Mouse (Mus musculus) hindlimb bud, embryonic 11.5 days (tissue): ENCODE results near the gene Resp18.
A peak's percentile ranks its signal among the peaks of the same experiment; 100 is the strongest.

Experiments used
- DNase-seq: peaks from one replicate; pipeline ENCODE4 v3.0.0-alpha.2; 2012; ENCODE audit warnings: low read depth, low spot score; ENCODE audit errors: extremely low spot score

Resp18 gene

DNA sequence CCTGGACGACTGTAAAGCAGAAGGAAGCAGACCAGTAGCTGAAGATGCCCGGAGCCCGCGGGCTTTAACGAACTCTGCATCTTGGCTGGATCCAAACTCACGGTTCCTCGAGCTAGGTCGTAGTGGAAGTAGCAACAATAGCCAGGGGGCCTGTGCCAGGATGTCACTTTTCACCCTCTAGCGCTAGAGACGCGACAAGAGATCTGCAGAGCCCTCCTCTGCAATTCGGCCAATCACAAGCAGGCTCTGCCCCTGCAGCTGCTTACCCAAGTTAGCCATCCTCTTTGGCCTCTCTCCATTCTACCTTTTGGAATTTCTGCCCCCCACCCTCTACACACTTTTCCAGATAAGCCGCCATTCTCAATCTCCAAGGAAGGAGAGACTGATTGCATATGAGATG is at the start of gene Resp18:
Gene Resp18, minus strand, starts transcription at position 188 of the 400 bp plus-strand sequence.
- no peak for DNase-seq

- DNase-seq: no peak
These were observed 49.2 kb upstream of the Resp18 start for GRCm38 (mm10) chr1:75327461-75327860.

DNA sequence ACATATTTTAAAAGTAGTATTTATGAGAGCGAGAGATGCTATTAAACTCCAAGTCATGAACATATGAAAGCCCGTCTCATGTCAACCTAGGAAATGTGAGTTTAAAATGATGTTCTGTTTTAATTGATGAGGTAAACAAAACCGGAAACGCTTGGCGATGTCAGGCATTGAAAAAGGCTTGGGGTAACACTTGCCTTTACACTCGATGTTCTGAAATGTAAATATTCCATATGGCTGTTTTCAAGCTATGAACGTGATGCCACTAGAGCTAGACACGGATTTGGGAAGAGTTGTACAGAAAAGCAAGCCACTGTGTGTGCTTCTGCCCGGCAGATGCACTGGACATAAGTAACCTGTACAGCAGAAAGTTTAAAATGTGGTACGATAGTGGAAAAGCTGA is 41.0 kb upstream of the Resp18 start:
- DNase-seq: no peak

DNA sequence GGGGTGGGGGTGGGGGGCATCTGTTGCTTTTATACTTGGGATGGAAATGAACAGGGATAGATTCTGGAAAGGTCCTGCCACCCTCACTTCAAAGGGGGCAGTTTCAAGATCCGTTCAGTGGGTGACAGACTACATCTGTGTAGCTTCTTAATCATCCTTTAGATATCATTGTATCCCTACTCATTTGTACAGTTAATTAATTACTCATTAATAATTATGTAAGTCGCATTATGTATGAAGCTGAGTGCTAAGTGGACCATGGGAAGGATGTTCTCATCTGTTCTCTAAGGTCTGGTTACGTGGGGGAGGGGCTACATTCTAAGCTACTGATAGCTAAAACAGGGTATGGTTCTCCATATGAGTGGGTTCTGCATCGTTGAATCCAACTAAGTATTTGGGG is 40.5 kb upstream of the Resp18 start:
- no peak for DNase-seq

DNA sequence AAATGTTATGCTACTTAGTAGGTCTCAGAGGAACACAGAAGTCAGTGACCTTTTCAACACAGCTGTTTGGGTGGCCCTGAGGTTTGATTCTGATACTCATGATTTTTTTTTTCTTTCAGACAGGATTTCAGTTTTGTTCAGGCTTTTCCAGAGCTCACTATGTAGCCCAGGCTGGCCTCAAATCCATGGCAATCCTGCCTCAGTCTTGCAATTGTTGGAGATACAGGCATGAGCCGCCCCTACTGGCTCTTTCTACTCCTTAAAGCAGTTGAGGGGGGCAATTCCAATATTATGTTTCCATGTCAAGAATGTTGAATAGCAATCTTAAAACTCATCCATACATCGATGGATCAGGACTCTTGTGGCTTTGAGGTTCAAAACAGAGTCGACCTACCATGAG is 40.1 kb upstream of the Resp18 start:
- no peak for DNase-seq

GRCm38 (mm10) chr1:75317241-75318201 is 39.3 kb upstream of the Resp18 start, which contains the start of gene Dnpep:
TSS of gene Dnpep (minus strand) at chr1:75317990.
- peak; percentile 93 for DNase-seq

GRCm38 (mm10) chr1:75316861-75317240 is 38.6 kb upstream of the Resp18 start:
- DNase-seq: no peak

- no peak for DNase-seq
These were observed 37.5 kb upstream of the Resp18 start for GRCm38 (mm10) chr1:75315456-75316365.

DNA sequence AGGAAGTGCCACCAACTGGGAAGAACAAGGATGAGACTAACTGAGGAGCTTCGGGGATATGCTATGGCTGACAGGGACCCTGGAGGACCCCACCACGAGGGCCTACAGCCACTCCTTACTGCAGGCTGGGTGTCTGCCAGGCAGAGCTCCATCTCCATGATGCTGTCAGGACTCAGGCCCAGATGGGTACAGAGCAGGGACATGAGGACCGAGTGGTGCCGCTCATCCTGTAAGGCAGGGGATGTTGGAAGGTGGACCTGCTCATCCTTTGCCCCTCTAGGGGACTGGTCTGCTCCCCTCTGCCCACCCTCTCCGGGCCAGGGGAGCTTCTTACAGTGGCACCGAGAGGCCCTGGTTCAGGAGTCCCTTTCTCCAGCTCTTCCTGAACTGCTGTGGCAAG is 36.8 kb upstream of the Resp18 start:
- DNase-seq: no peak

- no peak for DNase-seq
These were observed 33.5 kb upstream of the Resp18 start for GRCm38 (mm10) chr1:75311694-75312093.

- DNase-seq: no peak
These were observed 26.4 kb upstream of the Resp18 start for GRCm38 (mm10) chr1:75304662-75305061.

DNA sequence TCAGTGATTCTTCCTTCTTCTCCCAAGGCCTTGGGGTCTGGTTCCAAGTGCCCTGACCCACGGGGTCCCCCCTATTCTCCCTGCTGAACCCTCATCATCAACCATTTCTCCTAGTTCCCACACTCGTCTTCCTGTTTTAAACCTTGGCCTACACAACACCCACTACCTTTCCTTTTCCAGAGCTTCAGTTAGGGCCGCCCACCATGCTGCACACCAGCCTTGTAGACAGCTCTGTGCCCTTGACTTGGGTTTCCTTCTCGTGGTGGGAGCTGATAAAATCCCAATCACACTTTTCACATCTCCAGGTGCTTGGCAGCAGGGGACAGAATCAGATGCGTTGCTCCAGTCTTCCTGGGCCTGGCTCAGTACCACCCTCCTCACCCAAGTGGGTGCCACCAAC is 16.1 kb upstream of the Resp18 start:
- DNase-seq: no peak

- DNase-seq: no peak
These were observed 15.1 kb upstream of the Resp18 start for GRCm38 (mm10) chr1:75293331-75293701.

DNA sequence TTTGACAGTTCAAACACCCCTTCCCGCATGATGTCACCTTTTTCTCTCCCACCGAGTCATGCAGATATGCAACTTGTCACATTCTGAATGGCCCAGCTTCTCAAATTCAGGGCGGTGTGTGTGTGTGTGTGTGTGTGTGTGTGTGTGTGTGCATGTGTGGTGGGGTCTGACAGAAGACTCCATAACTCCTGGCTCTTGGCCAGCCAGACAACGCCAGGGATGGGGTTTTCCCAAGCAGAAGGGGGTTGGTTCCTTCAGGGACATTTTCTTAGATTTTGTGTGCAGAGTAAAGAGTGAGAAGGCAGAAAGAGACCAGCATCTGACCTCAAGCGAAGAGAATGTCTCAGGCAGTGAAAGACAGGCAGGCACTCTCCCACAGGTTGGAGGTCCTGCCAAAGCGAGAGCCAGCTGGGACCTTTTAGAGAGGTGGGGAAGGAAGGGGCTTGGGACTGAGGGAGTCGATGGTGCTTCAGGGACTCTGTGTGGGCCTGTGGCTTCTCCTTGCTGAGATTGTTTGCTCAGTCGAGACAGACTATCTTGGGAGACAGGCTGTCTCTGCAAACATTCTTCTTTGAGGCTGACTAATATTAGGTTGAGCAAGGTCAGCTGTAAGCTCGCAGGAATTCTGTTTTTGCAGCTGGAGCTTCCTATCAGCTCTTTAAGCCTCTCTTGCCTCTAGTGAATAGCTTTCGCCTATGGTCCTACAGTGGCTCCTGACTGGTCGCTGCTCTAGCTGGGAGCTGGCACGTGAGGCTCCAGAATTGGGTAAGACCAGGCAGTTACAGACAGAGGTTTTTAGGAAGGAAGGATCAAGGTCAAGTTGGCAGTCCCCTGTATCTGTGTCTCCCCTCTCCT is 14.5 kb upstream of the Resp18 start:
- DNase-seq: no peak

GRCm38 (mm10) chr1:75291321-75291720 is 13.1 kb upstream of the Resp18 start:
- no peak for DNase-seq

- DNase-seq: no peak
These were observed 12.4 kb upstream of the Resp18 start for GRCm38 (mm10) chr1:75290582-75290981.

DNA sequence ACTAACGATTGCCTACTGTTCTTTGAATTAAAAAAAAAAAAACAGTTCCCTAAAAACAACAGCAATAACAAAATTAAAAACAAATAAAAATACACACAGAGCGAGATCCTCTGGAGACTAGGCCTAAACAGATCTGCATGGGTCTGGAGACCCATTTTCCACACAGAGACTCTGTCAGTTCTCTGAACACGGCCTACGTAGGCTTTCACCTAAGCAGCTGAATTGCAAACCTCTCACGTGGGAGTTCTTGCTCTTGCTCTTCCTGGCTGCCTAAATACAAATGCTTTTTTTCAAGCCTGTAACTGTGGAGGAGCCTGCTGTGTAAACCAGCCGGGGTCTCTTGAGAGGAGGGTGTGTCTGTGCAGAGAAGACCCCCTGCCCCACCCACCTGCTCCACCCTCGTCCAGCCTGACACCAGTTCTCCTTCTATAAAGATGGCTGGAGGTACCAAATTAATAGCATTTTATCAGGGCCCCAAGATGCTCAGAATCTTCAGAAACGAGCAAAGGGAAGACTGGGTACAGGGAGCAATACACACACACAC is 11.7 kb upstream of the Resp18 start:
- no peak for DNase-seq

GRCm38 (mm10) chr1:75289376-75289775 is 11.2 kb upstream of the Resp18 start:
- no peak for DNase-seq

GRCm38 (mm10) chr1:75284911-75285310 is 6.7 kb upstream of the Resp18 start:
- no peak for DNase-seq

DNA sequence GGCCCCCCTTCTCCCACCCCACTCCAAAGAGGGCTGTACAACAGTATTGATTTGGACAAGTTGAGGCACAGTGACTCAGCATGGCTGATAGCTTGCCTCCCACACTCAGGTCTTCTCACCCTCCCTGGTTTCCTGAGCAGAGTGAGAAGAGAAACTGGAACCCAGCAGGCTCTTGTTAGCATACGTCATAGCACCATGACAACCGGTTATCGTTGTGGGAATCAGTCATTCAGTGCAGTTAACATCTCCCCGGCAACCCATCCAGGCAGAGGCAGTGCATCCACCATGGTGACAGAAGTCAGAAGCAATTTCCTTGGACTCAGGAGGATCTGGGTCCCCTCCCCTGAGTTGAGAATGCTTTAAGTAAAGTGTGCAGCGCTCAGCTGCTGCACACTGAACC is 4.8 kb upstream of the Resp18 start:
- DNase-seq: no peak
